Mouse (Mus musculus): Measurements from ENCODE around the gene Nop53. TPM values are rescaled to one million over a fixed set of nuclear protein-coding genes. Genes with fewer than 3 reads are reported as not detected.
A peak's percentile ranks its signal among the peaks of the same experiment; 100 is the strongest.

The Nop53 gene
- polyA plus RNA-seq, 1 experiment, result 283 TPM

DNA sequence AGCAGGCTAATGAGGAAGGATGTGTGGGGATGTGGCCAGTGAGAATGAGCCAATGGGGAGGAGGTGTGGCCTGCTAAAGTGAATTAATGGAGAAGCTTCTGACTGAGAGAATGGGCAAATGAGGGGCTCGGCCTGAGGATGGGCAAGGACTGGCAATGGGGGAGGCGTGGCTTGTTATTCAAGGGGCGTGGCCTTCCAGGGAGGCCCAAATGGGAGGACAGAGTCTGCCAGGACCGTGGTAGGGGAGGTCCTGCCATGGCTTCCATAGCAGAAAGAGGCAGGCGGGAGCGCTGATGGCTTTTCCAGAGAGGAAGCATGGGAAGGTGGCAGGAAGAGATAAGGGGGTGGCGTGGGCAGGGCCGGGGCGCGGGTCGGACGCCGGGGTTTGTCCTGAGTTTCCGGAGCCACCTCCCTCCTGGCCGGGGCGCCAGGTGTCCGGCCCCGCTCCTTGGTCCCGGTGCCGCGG lies 9.1 kb upstream of the Nop53 start:
- Histone ChIP-seq H3K9ac (ENCODE audit: low read depth, poor library complexity, severe bottlenecking) (peak overlapping the region; percentile 62), H3K4me1 (ENCODE audit: control insufficient read depth, insufficient read depth, low read length) (peaks cover 5% of the 10 kb centered on the region), H3K4me3 (ENCODE audit: low read depth, low read length) (peak overlapping the region; percentile 55), H3K9me3 (replicated peaks; ENCODE audit: control insufficient read depth, insufficient read depth, low read length, poor library complexity, severe bottlenecking) (no peaks in the 10 kb centered on the region), H3K36me3 (ENCODE audit: control insufficient read depth, insufficient read depth, low read length, poor library complexity, severe bottlenecking) (no peaks in the 10 kb centered on the region), H3K27ac (ENCODE audit: insufficient read depth, low read length) (no peak overlapping the region), H3K27me3 (ENCODE audit: control insufficient read depth, insufficient read depth, low read length, poor library complexity, severe bottlenecking) (no peaks in the 10 kb centered on the region)
- TF ChIP-seq POLR2A (IDR thresholded peaks at IDR 0.05; ENCODE audit: insufficient read depth, low read length) (peak; percentile 18), CTCF (IDR thresholded peaks at IDR 0.05; ENCODE audit: low read depth, low read length) (no peak), EP300 (IDR thresholded peaks at IDR 0.05; ENCODE audit: insufficient read depth, low read depth, low read length) (no peak)

DNA sequence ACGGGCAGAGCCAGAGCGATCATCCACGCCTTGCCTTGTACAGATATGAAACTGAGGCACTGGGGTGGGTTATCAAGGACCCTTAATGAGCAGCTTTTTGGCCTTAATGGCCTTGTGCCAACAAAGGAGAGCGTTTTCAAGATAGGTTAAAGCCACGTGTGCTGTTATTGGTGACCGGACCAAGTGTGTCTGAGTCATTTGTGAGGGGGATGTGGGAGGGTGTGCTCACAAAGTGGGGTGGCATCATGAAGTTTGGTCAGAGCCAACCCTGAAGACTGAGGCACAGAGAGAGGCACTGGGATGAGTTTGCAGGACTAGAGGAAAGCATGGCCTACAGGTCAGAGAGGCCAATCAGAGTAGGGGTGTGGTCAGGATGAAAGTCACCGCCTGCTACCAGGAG lies 8.6 kb upstream of the Nop53 start:
- TF ChIP-seq CTCF (IDR thresholded peaks at IDR 0.05; ENCODE audit: low read depth, low read length), result no peak
- no peak for TF ChIP-seq EP300 (IDR thresholded peaks at IDR 0.05; ENCODE audit: insufficient read depth, low read depth, low read length)
- TF ChIP-seq POLR2A (IDR thresholded peaks at IDR 0.05; ENCODE audit: insufficient read depth, low read length), result no peak
- H3K4me3 ChIP-seq (ENCODE audit: low read depth, low read length), result no peak overlapping the region

DNA sequence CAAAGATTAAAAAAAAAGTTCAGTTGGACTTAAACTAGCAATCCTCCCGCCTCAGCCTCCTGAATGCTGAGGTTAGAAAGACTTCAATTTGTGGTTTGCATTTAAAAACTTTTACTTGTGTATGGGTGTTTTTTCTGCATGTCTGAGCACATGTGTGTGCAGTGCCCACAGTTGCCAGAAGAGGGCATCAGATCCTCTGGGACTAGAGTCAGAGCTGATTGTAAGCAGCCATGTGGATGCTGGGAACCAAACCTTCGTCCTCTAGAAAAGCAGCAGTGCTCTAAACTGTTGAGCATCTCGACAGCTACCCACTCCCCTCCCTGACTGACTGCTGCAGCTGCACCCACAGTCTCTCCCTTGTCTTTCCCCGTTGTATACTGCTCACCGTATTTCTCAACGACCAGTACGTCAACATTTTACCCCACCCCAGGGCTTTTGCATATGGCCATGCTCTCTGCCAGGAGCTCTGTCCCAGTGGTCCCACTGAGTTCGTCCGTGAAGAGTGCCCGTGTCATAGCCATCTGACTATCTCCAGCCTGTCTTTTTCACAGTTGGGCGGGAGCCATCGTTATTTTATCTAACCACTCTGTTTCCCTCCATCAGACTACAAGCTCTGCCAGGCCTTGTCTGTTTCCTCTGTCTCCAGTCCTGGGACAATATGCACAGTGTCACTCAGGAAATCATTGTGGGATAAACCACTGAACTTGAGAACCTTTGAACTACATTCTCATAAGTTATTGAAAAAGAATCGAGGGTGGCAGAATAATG lies 7.6 kb upstream of the Nop53 start:
- no peak overlapping the region for H3K27ac ChIP-seq (ENCODE audit: insufficient read depth, low read length)
- no peak overlapping the region for H3K4me3 ChIP-seq (ENCODE audit: low read depth, low read length)
- no peaks in the 10 kb centered on the region for H3K36me3 ChIP-seq (ENCODE audit: control insufficient read depth, insufficient read depth, low read length, poor library complexity, severe bottlenecking)
- H3K9me3 ChIP-seq (replicated peaks; ENCODE audit: control insufficient read depth, insufficient read depth, low read length, poor library complexity, severe bottlenecking), result no peaks in the 10 kb centered on the region
- no peak overlapping the region for H3K9ac ChIP-seq (ENCODE audit: low read depth, poor library complexity, severe bottlenecking)
- peaks cover 5% of the 10 kb centered on the region for H3K4me1 ChIP-seq (ENCODE audit: control insufficient read depth, insufficient read depth, low read length)
- H3K27me3 ChIP-seq (ENCODE audit: control insufficient read depth, insufficient read depth, low read length, poor library complexity, severe bottlenecking), result no peaks in the 10 kb centered on the region
- TF ChIP-seq EP300 (IDR thresholded peaks at IDR 0.05; ENCODE audit: insufficient read depth, low read depth, low read length) (no peak), CTCF (IDR thresholded peaks at IDR 0.05; ENCODE audit: low read depth, low read length) (peak; percentile 70)

More for the DNA sequence above, 8.6 kb upstream of the Nop53 start:
- Histone ChIP-seq H3K9me3 (replicated peaks; ENCODE audit: control insufficient read depth, insufficient read depth, low read length, poor library complexity, severe bottlenecking) (no peaks in the 10 kb centered on the region), H3K9ac (ENCODE audit: low read depth, poor library complexity, severe bottlenecking) (no peak overlapping the region), H3K36me3 (ENCODE audit: control insufficient read depth, insufficient read depth, low read length, poor library complexity, severe bottlenecking) (no peaks in the 10 kb centered on the region), H3K27ac (ENCODE audit: insufficient read depth, low read length) (no peak overlapping the region), H3K27me3 (ENCODE audit: control insufficient read depth, insufficient read depth, low read length, poor library complexity, severe bottlenecking) (no peaks in the 10 kb centered on the region), H3K4me1 (ENCODE audit: control insufficient read depth, insufficient read depth, low read length) (peaks cover 5% of the 10 kb centered on the region)

DNA sequence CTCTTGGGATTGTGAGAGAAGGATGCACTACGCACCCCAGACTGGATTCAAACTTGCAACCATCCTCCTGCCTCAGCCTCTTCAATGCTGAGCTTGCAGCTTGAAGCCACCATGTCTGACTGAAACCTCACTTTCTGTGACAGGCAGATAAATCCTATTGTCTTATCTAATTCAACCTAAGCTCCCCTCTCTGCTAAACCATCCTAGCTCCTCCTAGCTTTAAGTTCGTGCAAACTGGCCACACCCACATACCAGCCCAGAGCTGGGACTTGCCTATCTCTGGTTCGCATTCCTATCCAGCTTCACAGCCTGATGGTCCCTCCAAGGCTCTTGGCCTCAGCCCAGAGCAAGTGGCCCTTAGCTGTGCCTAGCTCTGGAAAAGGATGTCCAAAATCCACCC lies 6.5 kb upstream of the Nop53 start:
- H3K9ac ChIP-seq (ENCODE audit: low read depth, poor library complexity, severe bottlenecking), result no peak overlapping the region
- H3K9me3 ChIP-seq (replicated peaks; ENCODE audit: control insufficient read depth, insufficient read depth, low read length, poor library complexity, severe bottlenecking), result no peaks in the 10 kb centered on the region
- H3K4me3 ChIP-seq (ENCODE audit: low read depth, low read length), result no peak overlapping the region
- no peaks in the 10 kb centered on the region for H3K27me3 ChIP-seq (ENCODE audit: control insufficient read depth, insufficient read depth, low read length, poor library complexity, severe bottlenecking)
- no peaks in the 10 kb centered on the region for H3K36me3 ChIP-seq (ENCODE audit: control insufficient read depth, insufficient read depth, low read length, poor library complexity, severe bottlenecking)
- no peak for TF ChIP-seq POLR2A (IDR thresholded peaks at IDR 0.05; ENCODE audit: insufficient read depth, low read length)
- TF ChIP-seq EP300 (IDR thresholded peaks at IDR 0.05; ENCODE audit: insufficient read depth, low read depth, low read length), result no peak
- TF ChIP-seq CTCF (IDR thresholded peaks at IDR 0.05; ENCODE audit: low read depth, low read length), result no peak
- H3K4me1 ChIP-seq (ENCODE audit: control insufficient read depth, insufficient read depth, low read length), result peaks cover 5% of the 10 kb centered on the region
- no peak overlapping the region for H3K27ac ChIP-seq (ENCODE audit: insufficient read depth, low read length)

DNA sequence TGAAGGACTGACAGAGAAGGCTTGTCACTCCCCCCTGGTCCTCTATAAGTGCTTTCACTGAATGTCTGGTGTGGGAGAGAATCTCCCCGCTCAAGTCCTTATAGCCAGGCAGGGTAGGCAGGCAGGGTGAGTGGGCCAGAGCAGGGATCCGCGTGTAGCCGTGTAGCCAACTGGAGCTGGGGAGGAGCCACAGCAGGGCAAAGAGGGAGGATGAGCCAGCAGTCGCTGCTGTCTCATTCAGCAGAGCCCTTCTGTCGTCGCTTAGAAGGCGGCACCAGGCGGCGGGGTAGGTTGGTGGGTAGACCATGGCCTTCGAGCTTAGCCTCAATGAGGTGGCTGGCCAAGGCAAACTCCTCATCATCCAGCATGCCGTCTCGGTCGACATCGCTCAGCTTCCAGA lies 4.1 kb upstream of the Nop53 start:
- H3K27ac ChIP-seq (ENCODE audit: insufficient read depth, low read length), result no peak overlapping the region
- H3K4me3 ChIP-seq (ENCODE audit: low read depth, low read length), result no peak overlapping the region; the same call in 1 of the 2 replicates
- no peak overlapping the region for H3K9ac ChIP-seq (ENCODE audit: low read depth, poor library complexity, severe bottlenecking)
- no peaks in the 10 kb centered on the region for H3K36me3 ChIP-seq (ENCODE audit: control insufficient read depth, insufficient read depth, low read length, poor library complexity, severe bottlenecking)
- TF ChIP-seq CTCF (IDR thresholded peaks at IDR 0.05; ENCODE audit: low read depth, low read length), result no peak
- H3K4me1 ChIP-seq (ENCODE audit: control insufficient read depth, insufficient read depth, low read length), result peaks cover 5% of the 10 kb centered on the region
- H3K27me3 ChIP-seq (ENCODE audit: control insufficient read depth, insufficient read depth, low read length, poor library complexity, severe bottlenecking), result no peaks in the 10 kb centered on the region
- no peaks in the 10 kb centered on the region for H3K9me3 ChIP-seq (replicated peaks; ENCODE audit: control insufficient read depth, insufficient read depth, low read length, poor library complexity, severe bottlenecking)

DNA sequence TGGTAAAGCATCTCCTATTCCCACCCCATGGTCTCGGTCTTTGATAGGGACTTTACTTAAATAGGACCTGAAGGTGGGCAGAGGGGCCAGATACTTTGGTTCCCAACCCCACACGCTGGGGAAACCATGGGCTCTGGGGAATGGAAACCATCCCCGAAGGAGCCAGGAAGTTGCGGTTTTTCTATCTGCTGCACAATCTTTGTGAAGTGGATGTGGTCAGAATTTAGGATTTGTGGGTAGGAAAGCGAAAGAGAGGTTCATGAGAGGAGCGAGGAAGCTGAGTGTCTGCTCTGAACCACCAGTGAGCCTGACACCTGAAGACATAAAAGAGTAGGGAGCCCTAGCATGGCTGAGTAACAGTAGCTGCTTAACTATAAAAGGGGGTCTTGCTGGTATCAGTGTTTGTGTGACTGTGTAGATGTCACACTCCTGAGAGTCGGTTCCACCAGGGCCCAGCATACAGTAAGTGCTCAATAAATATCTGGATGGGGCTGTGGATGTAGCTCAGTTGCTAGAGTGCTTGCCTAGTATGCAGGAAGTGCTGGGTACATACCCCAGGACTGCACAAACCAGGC lies 3.4 kb upstream of the Nop53 start:
- Histone ChIP-seq H3K9ac (ENCODE audit: low read depth, poor library complexity, severe bottlenecking) (no peak overlapping the region), H3K9me3 (replicated peaks; ENCODE audit: control insufficient read depth, insufficient read depth, low read length, poor library complexity, severe bottlenecking) (no peaks in the 10 kb centered on the region)

More for the DNA sequence above, 3.4 kb upstream of the Nop53 start:
- Histone ChIP-seq H3K4me3 (ENCODE audit: low read depth, low read length) (no peak overlapping the region), H3K36me3 (ENCODE audit: control insufficient read depth, insufficient read depth, low read length, poor library complexity, severe bottlenecking) (peaks cover 1% of the 10 kb centered on the region), H3K27ac (ENCODE audit: insufficient read depth, low read length) (no peak overlapping the region), H3K4me1 (ENCODE audit: control insufficient read depth, insufficient read depth, low read length) (peaks cover 3% of the 10 kb centered on the region), H3K27me3 (ENCODE audit: control insufficient read depth, insufficient read depth, low read length, poor library complexity, severe bottlenecking) (no peaks in the 10 kb centered on the region)
- no peak for TF ChIP-seq EP300 (IDR thresholded peaks at IDR 0.05; ENCODE audit: insufficient read depth, low read depth, low read length)
- no peak for TF ChIP-seq POLR2A (IDR thresholded peaks at IDR 0.05; ENCODE audit: insufficient read depth, low read length)
- TF ChIP-seq CTCF (IDR thresholded peaks at IDR 0.05; ENCODE audit: low read depth, low read length), result no peak
